ENCODE assay signal across 12 mouse cellular contexts in the genomic region with DNA sequence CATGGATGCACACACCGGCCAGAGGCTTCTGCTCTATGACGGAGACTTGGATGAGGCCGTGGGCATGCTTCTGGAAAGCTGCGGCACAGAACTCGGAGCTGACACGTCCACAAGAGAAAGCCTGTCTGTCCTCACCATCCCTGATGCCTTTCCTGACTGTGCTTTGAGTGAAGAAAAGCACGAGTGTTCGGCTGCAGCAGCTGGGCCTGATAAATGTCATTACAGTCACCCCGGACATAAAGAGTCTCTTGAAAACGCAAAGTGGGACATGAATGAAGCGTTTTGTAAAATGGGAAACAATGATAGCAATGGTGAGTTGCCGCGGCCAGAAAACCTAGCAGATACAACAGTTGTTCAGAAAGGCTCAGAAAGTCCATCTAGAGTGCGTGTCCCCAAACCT.
DNase-seq lines count a peak whose midpoint lies in the region; ATAC-seq and TF ChIP-seq lines count a peak whose summit lies in the region.
"Had no signal": no experiment of that assay in that cellular context is flagged by ENCODE, and none has a peak within 500 bp of the region (broad histone marks: within the 10 kb centered on the region; RNA-seq: fewer than 3 reads in every experiment).

No protein-coding gene starts in this region.

- H3K4me3 ChIP-seq in heart, embryonic 14.5 days (ENCODE audit: control insufficient read depth in 1 of 2, insufficient read depth in 1 of 2, low read depth in 1 of 2, low read length in 2 of 2) = no peak overlapping the region
- no peak overlapping the region for H3K4me3 ChIP-seq in midbrain, postnatal 0 days (ENCODE audit: low read depth, low read length)
- no peak overlapping the region for H3K4me3 ChIP-seq in midbrain, embryonic 16.5 days (ENCODE audit: low read depth, low read length)
- H3K4me3 ChIP-seq in stomach, embryonic 16.5 days (replicated peaks; ENCODE audit: low read length) = no peak overlapping the region
- H3K4me3 ChIP-seq: hindbrain, embryonic 15.5 days; kidney, embryonic 15.5 days; megakaryocyte, embryonic 14.5 days; stomach, embryonic 15.5 days had no signal

- H3K4me2 ChIP-seq in heart, embryonic 14.5 days (ENCODE audit: low read length) = no peak overlapping the region
- H3K4me2 ChIP-seq in midbrain, postnatal 0 days (ENCODE audit: low read depth, low read length, poor library complexity, severe bottlenecking) = no peak overlapping the region
- no peak overlapping the region for H3K4me2 ChIP-seq in midbrain, embryonic 16.5 days (ENCODE audit: low read length)
- 0 out of 2 replicates have a peak overlapping the region, but pooled peaks have one; percentile 8 for H3K4me2 ChIP-seq in stomach, embryonic 16.5 days (ENCODE audit: low read depth, low read length)
- H3K4me2 ChIP-seq: hindbrain, embryonic 15.5 days; kidney, embryonic 15.5 days; stomach, embryonic 15.5 days had no signal

- no peak overlapping the region for H3K9ac ChIP-seq in heart, embryonic 14.5 days (ENCODE audit: low read length)
- no peak overlapping the region for H3K9ac ChIP-seq in midbrain, postnatal 0 days (replicated peaks; ENCODE audit: low read length, poor library complexity, severe bottlenecking)
- H3K9ac ChIP-seq in midbrain, embryonic 16.5 days (ENCODE audit: low read depth, low read length) = no peak overlapping the region
- H3K9ac ChIP-seq in stomach, embryonic 16.5 days (ENCODE audit: low read length) = no peak overlapping the region
- H3K9ac ChIP-seq: hindbrain, embryonic 15.5 days; kidney, embryonic 15.5 days; stomach, embryonic 15.5 days had no signal

- no peak for TF ChIP-seq CTCF in midbrain, postnatal 0 days (IDR thresholded peaks at IDR 0.05)

- H3K36me3 ChIP-seq in heart, embryonic 14.5 days (ENCODE audit: control insufficient read depth, insufficient read depth, low read length) = peaks cover 86% of the 10 kb centered on the region
- peaks cover 52% of the 10 kb centered on the region for H3K36me3 ChIP-seq in midbrain, postnatal 0 days (ENCODE audit: insufficient read depth, low read length)
- peaks cover 38% of the 10 kb centered on the region for H3K36me3 ChIP-seq in midbrain, embryonic 16.5 days (ENCODE audit: control insufficient read depth, insufficient read depth, low read length)
- 0 out of 2 replicates have a peak, but pooled peaks cover 5% of the 10 kb centered on the region for H3K36me3 ChIP-seq in stomach, embryonic 16.5 days (ENCODE audit: control insufficient read depth, insufficient read depth, low read length)
- H3K36me3 ChIP-seq: stomach, embryonic 15.5 days had no signal

- no peaks in the 10 kb centered on the region for H3K4me1 ChIP-seq in heart, embryonic 14.5 days (ENCODE audit: control insufficient read depth in 2 of 2, insufficient read depth in 2 of 2, low read length in 2 of 2)
- H3K4me1 ChIP-seq in midbrain, postnatal 0 days (ENCODE audit: insufficient read depth, low read length) = no peaks in the 10 kb centered on the region
- no peaks in the 10 kb centered on the region for H3K4me1 ChIP-seq in midbrain, embryonic 16.5 days (ENCODE audit: control insufficient read depth, insufficient read depth, low read length)
- H3K4me1 ChIP-seq in stomach, embryonic 16.5 days (ENCODE audit: control insufficient read depth, insufficient read depth, low read length) = no peaks in the 10 kb centered on the region
- H3K4me1 ChIP-seq: hindbrain, embryonic 15.5 days; kidney, embryonic 15.5 days; megakaryocyte, embryonic 14.5 days; stomach, embryonic 15.5 days had no signal

- DNase-seq in heart, postnatal 25 days (ENCODE audit: low spot score) = no peak
- DNase-seq in midbrain, postnatal 0 days (ENCODE audit: low spot score) = peak; percentile 23
- peak; percentile 43 to 60 for DNase-seq in layer of hippocampus, adult 18-20 months (ENCODE audit: low spot score in 2 of 2)
- no peak for DNase-seq in urinary bladder, postnatal 25 days (ENCODE audit: low spot score)

- intact Hi-C loops in heart, postnatal 25 days (cut with DNase I) = no loop called here

- no peak for ATAC-seq in heart, embryonic 14.5 days (ENCODE audit: insufficient number of reproducible peaks, insufficient read depth, low FRiP score, low read depth)
- ATAC-seq in midbrain, postnatal 0 days (ENCODE audit: low FRiP score) = no peak
- ATAC-seq in midbrain, embryonic 16.5 days = no peak
- ATAC-seq in stomach, embryonic 16.5 days (ENCODE audit: insufficient read depth, low FRiP score) = peak; percentile 48; the same call in 1 of the 2 replicates
- ATAC-seq in erythroid progenitor cell, adult 5-6 weeks (replicated peaks; ENCODE audit: low FRiP score, poor library complexity, severe bottlenecking) = no peak

- H3K9me3 ChIP-seq in heart, embryonic 14.5 days (ENCODE audit: control insufficient read depth, low read length) = no peaks in the 10 kb centered on the region
- H3K9me3 ChIP-seq in midbrain, postnatal 0 days (ENCODE audit: low read length) = no peaks in the 10 kb centered on the region
- H3K9me3 ChIP-seq in midbrain, embryonic 16.5 days (replicated peaks; ENCODE audit: control insufficient read depth, low read length, poor library complexity, severe bottlenecking) = no peaks in the 10 kb centered on the region
- no peaks in the 10 kb centered on the region for H3K9me3 ChIP-seq in stomach, embryonic 16.5 days (replicated peaks; ENCODE audit: control insufficient read depth, low read length)
- H3K9me3 ChIP-seq: hindbrain, embryonic 15.5 days; kidney, embryonic 15.5 days; megakaryocyte, embryonic 14.5 days; stomach, embryonic 15.5 days had no signal

- no peaks in the 10 kb centered on the region for H3K27me3 ChIP-seq in heart, embryonic 14.5 days (ENCODE audit: control insufficient read depth, insufficient read depth, low read length)
- no peaks in the 10 kb centered on the region for H3K27me3 ChIP-seq in midbrain, postnatal 0 days (ENCODE audit: insufficient read depth, low read length)
- no peaks in the 10 kb centered on the region for H3K27me3 ChIP-seq in midbrain, embryonic 16.5 days (ENCODE audit: control insufficient read depth, insufficient read depth, low read depth, low read length)
- no peaks in the 10 kb centered on the region for H3K27me3 ChIP-seq in stomach, embryonic 16.5 days (ENCODE audit: control insufficient read depth, insufficient read depth, low read length)
- H3K27me3 ChIP-seq: hindbrain, embryonic 15.5 days; kidney, embryonic 15.5 days; megakaryocyte, embryonic 14.5 days; stomach, embryonic 15.5 days had no signal

- 46% methylated on average over 14 of the region's 14 CpGs for WGBS in heart, embryonic 14.5 days
- WGBS in midbrain, postnatal 0 days = 79% methylated on average over 14 of the region's 14 CpGs
- 80% methylated on average over 14 of the region's 14 CpGs for WGBS in midbrain, embryonic 16.5 days
- WGBS in stomach, embryonic 16.5 days = 68% methylated on average over 14 of the region's 14 CpGs

- H3K27ac ChIP-seq in heart, embryonic 14.5 days (replicated peaks in 1 of 2; ENCODE audit: control insufficient read depth in 1 of 2, insufficient read depth in 1 of 2, low read depth in 2 of 2, low read length in 2 of 2) = peak overlapping the region; percentile 0 to 35; a peak in 2 of 4 replicates
- no peak overlapping the region for H3K27ac ChIP-seq in midbrain, postnatal 0 days (ENCODE audit: low read depth, low read length)
- no peak overlapping the region for H3K27ac ChIP-seq in midbrain, embryonic 16.5 days (ENCODE audit: low read length)
- peak overlapping the region; percentile 32; the same call in 1 of the 2 replicates for H3K27ac ChIP-seq in stomach, embryonic 16.5 days (ENCODE audit: low read length)
- H3K27ac ChIP-seq: hindbrain, embryonic 15.5 days; kidney, embryonic 15.5 days; stomach, embryonic 15.5 days had no signal

Comparison
In these comparisons a context has a peak if more than half of its experiments do, and no peak if none do; other contexts are left out.
1. H3K27ac ChIP-seq: peak in heart, embryonic 14.5 days (2 of 2) and stomach, embryonic 16.5 days (single experiment); none in midbrain, postnatal 0 days (single experiment) and midbrain, embryonic 16.5 days (single experiment).
2. DNase-seq: peak in midbrain, postnatal 0 days (single experiment) and layer of hippocampus, adult 18-20 months (2 of 2); none in heart, postnatal 25 days (single experiment) and urinary bladder, postnatal 25 days (single experiment).